Mouse (Mus musculus) heart, postnatal 10 days (tissue): ENCODE measurements around the gene Kdm5b. TPM values are rescaled to one million over a fixed set of nuclear protein-coding genes. Genes with fewer than 3 reads are reported as not detected.
"Not testable (repeated sequence)": the region's sequence is repeated elsewhere in the genome, so short reads cannot be mapped to it uniquely, and the experiment has no call there.

Source experiments
- DNase-seq, 2 experiments: peaks; one replicate each; pipeline ENCODE4 v3.0.0; 2021
- intact Hi-C: fragments of 180-260 bp; cut with DNase I; formaldehyde crosslinking; loops from one replicate; pipeline ENCODE4 v1.15.1; 2025
- total RNA-seq, 2 experiments: library from RNA; stranded (reverse); gene quantifications; 2 replicates each; pipeline ENCODE4 v1.2.3; 2021

Kdm5b gene
- total RNA-seq, result 10 to 100 TPM; 27.6 to 34.5 TPM

DNA sequence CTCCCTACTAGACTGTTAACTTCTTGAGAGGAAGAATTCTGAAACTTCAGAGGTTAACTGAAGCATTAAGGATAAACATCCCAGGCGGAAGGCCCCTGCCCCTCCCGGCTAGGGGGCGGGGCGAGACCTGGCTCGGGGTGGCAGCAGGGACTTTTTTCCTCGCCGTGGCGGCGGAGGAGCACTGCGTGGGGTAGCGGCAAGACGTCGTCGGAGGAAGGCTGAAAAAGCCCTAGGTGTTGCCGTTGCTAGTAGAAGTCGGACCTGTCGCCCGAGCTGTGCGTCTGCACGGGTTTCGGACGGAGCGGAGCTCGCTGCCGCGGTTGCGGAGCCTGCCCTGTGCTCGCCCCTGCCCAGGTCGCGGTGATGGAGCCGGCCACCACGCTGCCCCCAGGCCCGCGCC lies at the start of gene Kdm5b:
Kdm5b (plus strand) TSS at position 196 of the 400 bp plus-strand sequence.
- intact Hi-C loops, result no loop called here
- DNase-seq, result peak; percentile 90 to 91

- no peak for DNase-seq
- intact Hi-C loops, result no loop called here
These were observed 47.8 kb upstream of the Kdm5b start for GRCm38 (mm10) chr1:134512183-134512582.

DNA sequence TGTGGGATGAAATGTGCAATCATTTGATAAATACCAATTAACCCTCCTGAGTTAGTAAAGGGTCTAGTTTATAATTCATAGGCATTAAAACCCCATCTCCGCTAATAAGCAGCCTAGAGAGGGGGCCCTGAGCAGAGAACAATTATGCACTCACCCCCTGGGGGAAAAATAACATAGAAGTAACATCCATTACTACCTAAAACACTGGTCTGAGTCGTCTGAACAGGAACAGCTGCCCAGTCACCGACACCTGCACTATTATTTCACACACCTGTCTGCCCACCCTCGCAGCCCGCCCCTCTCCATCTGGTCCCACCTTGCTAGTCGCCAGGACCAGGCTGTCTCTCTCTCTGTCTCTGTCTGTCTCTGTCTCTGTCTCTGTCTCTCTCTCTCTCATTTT lies 47.4 kb upstream of the Kdm5b start:
- no peak for DNase-seq
- intact Hi-C loops, result no loop called here

GRCm38 (mm10) chr1:134513312-134513860 lies 46.6 kb upstream of the Kdm5b start:
- intact Hi-C loops, result no loop called here
- peak; percentile 35 to 46 for DNase-seq

DNA sequence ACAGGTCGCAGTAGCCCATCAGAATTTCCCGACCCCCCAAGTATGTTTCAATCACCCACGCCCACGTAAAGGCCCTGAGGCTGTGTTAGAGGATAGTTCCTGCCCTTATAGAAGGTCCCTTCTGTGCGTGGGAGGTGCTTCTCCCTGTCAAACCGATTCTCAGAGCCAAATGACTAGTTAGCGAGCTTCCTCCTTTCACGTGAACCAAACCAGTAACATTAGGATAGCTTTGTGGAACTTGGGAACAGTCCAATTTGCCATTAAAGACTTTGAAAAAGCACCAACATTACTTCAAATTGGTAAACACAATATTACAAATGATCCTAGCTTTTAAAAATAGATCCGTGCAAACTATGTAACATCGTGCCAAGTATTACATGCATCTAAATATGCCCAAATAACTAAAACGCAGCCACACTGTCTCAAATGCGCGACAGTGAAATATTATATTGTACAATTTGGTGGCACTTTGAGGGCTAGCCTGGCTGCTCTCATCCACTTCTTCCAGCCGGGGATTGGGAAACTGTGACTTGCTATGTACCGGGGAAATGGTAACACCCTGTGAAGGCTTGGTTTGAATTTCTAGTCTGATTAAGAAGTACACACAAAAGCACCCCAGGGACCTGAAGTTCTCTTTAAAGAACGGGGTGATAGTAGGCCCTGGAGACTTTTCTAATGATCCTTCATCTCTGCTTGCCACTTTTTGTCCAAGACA lies 45.9 kb upstream of the Kdm5b start:
- DNase-seq, result peak in 1 of 2 experiments; percentile 13
- intact Hi-C loops, result no loop called here

DNA sequence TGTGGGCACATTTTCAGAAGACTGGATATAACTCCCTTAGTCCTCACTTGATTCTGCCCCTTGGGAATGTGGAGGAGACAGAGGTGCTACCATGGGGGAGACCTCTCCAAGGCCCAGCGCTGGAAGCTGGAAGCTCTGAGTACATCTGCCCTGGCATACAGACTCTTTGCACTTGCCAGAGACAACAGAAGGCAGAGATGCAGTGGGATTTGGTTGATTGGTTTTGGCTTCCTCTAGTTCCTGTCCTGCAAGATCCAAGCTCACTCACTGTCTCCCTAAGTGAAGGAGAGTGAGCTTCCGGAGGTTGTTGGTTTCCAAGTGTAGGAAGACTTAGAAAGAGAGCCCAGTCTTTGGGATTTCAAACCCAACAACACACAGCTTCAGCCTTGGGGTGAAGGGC lies 44.1 kb upstream of the Kdm5b start:
- DNase-seq, result peak in 1 of 2 experiments; percentile 11
- intact Hi-C loops, result loop anchor here (2.0 kb wide), 1 partner anchor 91 kb away; no protein-coding TSS in a partner anchor

DNA sequence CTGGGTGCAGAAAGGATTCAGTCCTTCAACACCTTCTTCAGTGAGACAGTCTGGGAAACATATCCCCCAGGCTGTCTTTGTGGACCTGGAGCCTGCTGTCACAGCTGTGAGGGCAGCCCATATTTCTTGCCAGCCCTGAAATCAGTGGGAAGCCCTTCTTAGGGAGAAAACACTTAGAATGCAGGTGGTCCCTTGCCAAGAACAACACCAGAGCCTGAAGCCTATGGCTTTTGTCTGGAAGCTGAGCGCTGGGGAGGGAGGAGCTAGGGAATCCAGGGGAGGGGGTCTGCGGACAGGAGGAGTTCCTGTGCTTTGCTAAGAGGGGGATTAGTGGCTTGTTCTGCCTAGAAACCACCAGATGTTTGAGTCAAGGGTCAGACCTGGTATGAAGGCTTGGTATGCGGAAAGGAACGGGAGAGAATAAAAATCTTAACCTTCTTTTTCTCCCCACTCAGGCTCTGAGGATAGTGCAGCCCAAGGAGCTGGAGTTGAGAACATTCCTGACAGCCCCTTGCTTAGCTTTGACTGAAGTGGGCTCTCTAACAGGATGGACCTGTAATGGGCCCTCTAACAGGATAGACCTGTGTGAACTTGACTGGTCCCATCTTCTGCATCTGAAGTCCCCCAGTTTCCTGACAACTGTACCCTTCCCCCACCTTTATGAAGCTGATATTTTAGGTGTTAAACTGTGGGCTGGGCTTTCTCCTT lies 43.3 kb upstream of the Kdm5b start:
- peak; percentile 20 to 26 for DNase-seq
- intact Hi-C loops, result loop anchor here (2.0 kb wide), 1 partner anchor 90 kb away; no protein-coding TSS in a partner anchor

DNA sequence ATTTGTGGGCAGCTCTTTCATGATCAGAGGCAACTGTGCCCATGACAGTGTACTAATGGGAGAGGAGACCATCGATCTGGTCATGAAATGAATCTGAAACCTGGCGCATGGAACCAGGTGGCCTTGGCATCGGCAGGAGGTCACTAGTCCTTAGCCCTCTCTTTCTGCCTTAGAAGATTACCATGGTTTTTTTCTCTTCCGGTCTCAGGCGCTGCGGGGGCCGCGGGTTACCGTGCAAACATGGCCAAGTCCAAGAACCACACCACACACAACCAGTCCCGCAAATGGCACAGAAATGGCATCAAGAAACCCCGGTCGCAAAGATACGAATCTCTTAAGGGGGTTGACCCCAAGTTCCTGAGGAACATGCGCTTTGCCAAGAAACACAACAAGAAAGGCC lies 42.1 kb upstream of the Kdm5b start:
- intact Hi-C loops, result loop anchor here (2.0 kb wide), 1 partner anchor 89 kb away; no protein-coding TSS in a partner anchor
- DNase-seq, result not testable (repeated sequence)

- DNase-seq, result peak; percentile 93 to 94
- intact Hi-C loops, result no loop called here
These were observed 41.3 kb upstream of the Kdm5b start for GRCm38 (mm10) chr1:134518677-134519076.

DNA sequence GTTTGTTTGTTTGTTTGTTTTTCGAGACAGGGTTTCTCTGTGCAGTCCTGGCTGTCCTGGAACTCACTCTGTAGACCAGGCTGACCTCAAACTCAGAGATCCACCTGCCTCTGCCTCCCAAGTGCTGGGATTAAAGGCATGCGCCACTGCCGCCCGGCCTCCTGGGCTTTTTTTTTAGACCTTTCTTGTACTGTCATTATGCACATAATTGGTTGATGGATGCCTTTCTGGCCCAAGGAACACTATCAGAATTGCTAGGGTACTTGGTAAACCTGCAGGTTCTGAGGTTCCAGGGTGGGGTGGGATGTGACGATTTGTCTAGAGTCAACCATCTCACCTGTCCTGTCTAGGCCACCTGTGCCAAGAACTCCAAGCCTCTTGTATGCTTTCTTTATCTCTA lies 40.8 kb upstream of the Kdm5b start:
- DNase-seq, intact Hi-C loops: not testable (repeated sequence)

- intact Hi-C loops, result no loop called here
- no peak for DNase-seq
These were observed 39.8 kb upstream of the Kdm5b start for GRCm38 (mm10) chr1:134520001-134520721.

DNA sequence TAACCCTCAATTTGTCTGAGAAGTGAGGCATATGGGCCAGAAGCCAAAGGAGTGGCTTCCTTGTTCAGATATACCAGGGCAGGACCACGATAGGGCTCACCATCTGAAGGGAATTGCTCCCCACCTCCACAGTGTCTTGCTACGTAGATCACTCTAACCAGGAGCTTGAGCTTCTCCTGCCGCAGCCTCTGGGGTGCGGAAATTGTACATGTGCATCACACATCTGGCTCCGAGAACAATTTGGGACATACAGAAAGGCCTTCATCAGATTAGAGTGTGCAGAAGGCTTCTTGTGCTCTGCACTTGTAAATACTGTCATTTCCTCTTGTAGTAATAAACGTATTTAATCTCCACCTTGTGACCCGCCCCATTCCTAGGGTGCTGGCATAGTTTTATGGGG lies 38.8 kb upstream of the Kdm5b start:
- DNase-seq, result no peak
- intact Hi-C loops, result no loop called here

DNA sequence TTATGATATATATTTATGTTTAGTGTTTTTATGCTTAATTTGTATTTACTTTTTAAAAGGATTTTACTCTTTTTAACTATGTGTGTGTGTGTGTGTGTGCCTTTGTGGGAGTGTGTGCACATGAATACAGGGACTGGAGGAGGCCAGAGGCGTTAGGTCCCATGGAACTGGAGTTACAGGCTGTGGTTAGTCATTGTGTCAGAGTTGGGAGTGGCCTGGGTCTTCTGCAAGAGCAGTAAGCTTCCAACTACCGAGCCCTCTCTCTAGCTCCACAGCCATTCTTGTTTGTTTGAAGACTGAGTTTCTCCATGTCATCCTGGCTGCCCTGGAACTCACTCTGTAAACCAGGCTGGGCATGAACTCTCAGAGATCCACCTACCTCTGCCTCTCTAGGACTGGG lies 37.6 kb upstream of the Kdm5b start:
- DNase-seq, result no peak
- intact Hi-C loops, result no loop called here

- peak in 1 of 2 experiments; percentile 20 for DNase-seq
- intact Hi-C loops, result no loop called here
These were observed 35.5 kb upstream of the Kdm5b start for GRCm38 (mm10) chr1:134524424-134524823.

DNA sequence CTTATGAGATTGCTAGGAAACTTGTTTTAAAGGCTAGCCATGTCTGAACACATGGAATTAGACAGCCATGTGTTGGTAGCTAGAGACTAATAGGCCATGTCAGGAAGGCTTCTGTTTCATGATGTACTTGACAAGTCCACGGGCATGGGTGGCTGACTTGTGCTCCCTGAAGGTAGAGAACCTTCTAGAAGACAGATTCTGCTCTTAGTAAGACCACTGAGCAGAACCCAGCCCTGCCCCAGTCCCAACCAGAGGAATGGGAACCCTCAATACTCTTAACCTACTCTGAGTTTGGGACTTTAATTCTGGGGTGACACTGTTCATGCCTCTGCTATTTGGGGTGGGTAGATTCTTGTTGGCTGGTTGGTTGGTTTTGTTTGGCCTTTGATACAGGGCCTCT lies 35.0 kb upstream of the Kdm5b start:
- no peak for DNase-seq
- intact Hi-C loops, result no loop called here

DNA sequence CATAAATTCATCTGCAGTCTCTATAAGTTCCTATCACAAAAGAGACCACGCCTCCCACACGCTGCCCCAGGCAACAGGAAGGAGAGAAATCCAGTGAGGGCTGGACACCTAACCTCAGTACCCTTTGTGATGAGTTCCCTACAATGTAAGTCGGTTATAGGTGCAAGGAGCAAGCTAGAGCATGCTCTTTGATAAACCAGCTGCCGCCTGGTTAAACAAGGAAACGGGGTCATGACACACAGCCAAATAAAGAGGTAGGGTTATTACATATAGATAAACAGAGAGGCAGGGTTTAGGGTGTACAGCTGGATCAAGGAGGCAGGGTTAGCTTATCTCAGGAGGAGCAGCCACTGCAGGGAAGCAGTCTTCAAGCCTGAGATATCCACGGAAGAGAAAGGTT lies 33.2 kb upstream of the Kdm5b start:
- intact Hi-C loops, result no loop called here
- DNase-seq, result no peak

DNA sequence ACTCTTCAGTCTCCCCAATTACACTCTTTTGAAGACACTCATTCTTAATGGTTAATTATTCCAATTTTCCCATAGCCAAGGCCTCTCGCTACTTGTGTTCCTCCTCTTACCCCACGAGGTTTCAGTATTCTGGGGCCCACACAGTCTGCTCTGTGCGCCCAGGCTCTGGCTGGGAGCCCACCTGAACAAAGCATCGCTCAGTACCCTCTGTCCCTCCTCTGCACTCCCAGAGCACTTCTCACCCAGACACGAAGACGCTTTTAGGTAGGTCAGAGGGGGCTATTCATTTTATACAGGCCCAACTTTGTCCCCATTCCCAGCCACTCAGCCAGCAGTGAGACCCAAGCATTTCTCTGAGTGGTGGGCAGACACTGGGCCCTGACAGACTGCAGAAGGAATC lies 29.4 kb upstream of the Kdm5b start:
- DNase-seq, result no peak
- intact Hi-C loops, result no loop called here

DNA sequence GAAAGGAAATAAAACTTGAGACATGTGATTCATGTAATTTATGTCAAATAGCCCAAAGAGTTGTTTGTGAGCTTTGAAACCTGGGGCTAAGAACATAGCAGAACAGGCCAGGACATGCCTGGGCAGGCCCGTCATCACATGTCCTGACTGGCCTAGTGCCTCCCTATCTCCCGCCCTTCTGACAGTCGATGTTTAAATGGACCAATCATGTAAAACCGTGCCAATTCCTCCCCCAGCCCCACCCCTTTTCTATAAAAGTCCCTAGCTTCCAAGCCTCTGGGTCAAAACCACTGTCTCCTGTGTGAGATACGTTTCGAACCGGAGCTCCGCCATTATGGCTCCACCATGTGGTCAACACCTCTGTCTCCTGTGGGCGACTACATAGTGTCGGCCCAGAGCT lies 26.3 kb upstream of the Kdm5b start:
- DNase-seq, intact Hi-C loops: not testable (repeated sequence)

- intact Hi-C loops, result no loop called here
These were observed 24.9 kb upstream of the Kdm5b start for GRCm38 (mm10) chr1:134535054-134535453.

DNA sequence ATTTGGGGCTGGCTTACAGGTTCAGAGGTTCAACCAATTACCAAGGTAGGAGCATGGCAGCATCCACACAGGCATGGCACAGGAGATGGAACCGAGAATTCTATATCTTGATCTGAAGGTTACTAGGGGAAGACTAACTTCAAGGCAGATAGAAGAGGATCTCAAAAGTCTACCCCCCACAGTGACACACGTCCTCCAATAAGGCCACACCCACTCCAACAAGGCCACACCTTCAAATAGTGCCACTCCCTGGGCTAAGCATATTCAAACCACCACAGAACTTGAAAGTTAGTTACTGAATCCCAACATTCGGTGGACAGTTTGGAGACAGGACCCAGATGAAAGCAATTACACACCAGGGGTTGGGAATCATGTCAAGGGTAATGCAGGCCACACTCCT lies 24.5 kb upstream of the Kdm5b start:
- DNase-seq, result no peak
- intact Hi-C loops, result no loop called here

More at GRCm38 (mm10) chr1:134535054-134535453, 24.9 kb upstream of the Kdm5b start:
- no peak for DNase-seq

DNA sequence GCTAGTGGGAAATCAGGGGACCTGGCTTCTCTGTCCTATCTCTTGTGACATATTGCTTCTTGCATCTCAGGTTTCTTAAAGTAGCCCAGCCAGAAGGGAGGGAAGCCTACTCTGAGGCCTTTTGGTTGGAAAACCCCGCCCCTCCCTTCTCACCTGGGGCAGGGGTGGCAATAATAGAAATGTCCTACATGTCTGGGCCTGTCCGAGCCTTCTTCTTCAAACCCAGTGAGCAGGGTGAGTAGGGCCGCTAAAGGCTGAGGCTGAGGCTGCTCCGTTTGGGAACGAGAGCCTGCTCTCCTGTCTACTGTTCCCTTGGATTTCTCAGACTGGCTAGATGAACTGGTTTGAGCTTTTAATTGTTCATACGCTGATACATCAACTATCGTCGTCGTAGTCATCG lies 19.4 kb upstream of the Kdm5b start:
- DNase-seq, result no peak
- intact Hi-C loops, result no loop called here
